Mouse (Mus musculus): ENCODE results near the gene Ebi3.

Gene Ebi3

DNA sequence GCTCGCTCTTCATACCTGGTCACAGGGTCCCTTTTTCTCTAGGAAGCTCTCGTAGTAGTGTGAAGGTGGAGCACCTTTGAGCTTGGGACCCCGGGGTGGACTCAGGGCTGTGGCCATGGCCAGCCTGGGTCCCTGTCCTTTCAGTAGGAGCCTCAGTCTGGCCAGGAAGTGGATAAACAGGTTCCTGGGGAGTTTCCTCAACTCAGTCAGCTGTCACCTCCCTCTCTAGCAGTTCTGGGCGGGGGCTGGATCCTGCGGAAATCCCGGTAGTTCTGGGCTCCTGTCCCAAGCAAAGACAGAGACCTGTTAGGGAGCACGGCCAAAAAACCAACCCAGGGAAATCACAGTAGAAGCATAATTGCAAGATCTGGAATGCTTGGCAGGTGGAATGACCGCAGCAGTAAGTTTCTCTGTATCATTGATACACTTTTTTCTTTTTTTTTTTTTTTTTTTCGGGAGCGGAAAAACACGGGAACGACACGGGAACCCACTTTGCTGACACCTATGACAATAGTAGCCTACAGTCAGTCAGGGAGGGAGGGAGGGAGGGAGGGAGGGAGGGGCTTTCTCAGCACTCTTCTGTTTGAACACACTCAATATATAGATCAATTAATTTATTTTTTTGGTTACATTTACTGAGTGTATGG, 53.1 kb downstream of the Ebi3 start, which contains the start of the genes Stap2 and Mpnd:
Gene Stap2, minus strand, starts transcription at position 170 of the 647 bp plus-strand sequence.
Gene Mpnd, plus strand, starts transcription at position 297 of the 647 bp plus-strand sequence.
- DNase-seq (ENCODE audit: low spot score): no peak
